Mouse (Mus musculus) bone marrow, adult 2 months (tissue): ENCODE results near the gene Espl1.

Experiments
- CTCF ChIP-seq: fragments of 200-500 bp; IDR thresholded peaks from 2 replicates; pipeline ENCODE4 v1.5.1; 2011; ENCODE audit warnings: low read length, control low read depth; ENCODE audit not compliant: control insufficient read depth, insufficient read depth
- POLR2A ChIP-seq: fragments of 200-500 bp; IDR thresholded peaks from 2 replicates; pipeline ENCODE4 v1.6.1; 2011; ENCODE audit warnings: low read depth, mild to moderate bottlenecking, control low read depth, low read length, borderline replicate concordance; ENCODE audit not compliant: control insufficient read depth

DNA sequence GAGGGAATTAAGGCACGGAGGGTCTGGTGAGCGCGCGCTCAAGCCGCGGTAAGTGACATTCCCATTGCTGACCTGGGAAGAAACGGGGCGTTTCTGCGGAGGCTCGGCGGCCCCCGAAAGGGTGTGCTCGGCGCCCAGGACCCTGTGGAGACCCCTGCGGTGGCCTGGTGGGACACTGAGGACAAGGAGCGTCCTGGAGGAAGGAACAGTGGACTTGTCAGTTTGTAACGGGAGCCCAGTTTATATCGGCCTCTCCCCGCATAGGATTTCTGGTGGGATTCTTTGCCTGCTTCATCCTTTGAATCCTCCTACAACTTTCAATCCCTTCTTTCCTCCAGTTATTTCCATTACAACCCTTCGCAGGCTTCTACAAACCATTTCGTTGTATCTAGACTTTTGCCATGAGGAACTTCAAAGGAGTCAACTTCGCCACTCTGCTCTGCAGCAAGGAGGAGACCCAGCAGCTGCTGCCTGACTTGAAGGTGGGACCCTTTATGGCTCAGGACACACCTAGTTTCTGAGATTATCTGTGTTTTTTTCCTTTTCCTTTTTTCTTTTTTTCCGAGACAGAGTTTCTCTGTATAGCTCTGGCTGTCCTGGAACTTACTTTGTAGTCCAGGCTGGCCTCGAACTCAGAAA, 421 bp downstream of the Espl1 start:
- TF ChIP-seq POLR2A (no peak), CTCF (no peak)
